Mouse (Mus musculus) liver, embryonic 14.5 days (tissue): ENCODE data around the gene Zwilch. TPM values are rescaled to one million over a fixed set of nuclear protein-coding genes. Genes with fewer than 3 reads are reported as not detected.

Experiments
- ATAC-seq: fragments of 200-750 bp; cut with Nextera tagmentation; 2 replicates; pipeline ENCODE4 v1.8.0; 2017; ENCODE audit warnings: moderate number of reproducible peaks, mild to moderate bottlenecking, moderate library complexity; ENCODE audit not compliant: insufficient read depth
- DNase-seq, 3 experiments: peaks; one replicate each; pipeline ENCODE4 v3.0.0-alpha.2; 2012 to 2013; ENCODE audit warnings: low read depth in 3 of 3, low spot score in 3 of 3
- H3K27ac ChIP-seq: fragments of 300-500 bp; sonication (generic); 2 replicates; pipeline ENCODE4 v1.5.1; 2014; ENCODE audit warnings: moderate library complexity, mild to moderate bottlenecking, control low read depth, inconsistent platforms
- H3K27me3 ChIP-seq: fragments of 300-500 bp; sonication (generic); 2 replicates; pipeline ENCODE4 v1.6.1; 2014; ENCODE audit warnings: mild to moderate bottlenecking, low read length, moderate library complexity; ENCODE audit not compliant: control insufficient read depth, insufficient read depth
- H3K36me3 ChIP-seq: fragments of 300-500 bp; sonication (generic); replicated peaks from 2 replicates; pipeline ENCODE4 v1.6.1; 2014; ENCODE audit warnings: low read depth; ENCODE audit not compliant: control insufficient read depth, insufficient read depth
- H3K4me1 ChIP-seq, 2 experiments: fragments of 200-500 bp in 1 of 2; fragments of 300-500 bp in 1 of 2; sonication (generic) in 1 of 2; replicated peaks; 2 replicates each; pipeline ENCODE4 v1.6.1; 2012 to 2014; ENCODE audit warnings: antibody characterized with exemption in 1 of 2, inconsistent platforms in 1 of 2, low read length in 1 of 2; ENCODE audit not compliant: control insufficient read depth in 2 of 2, insufficient read depth in 2 of 2
- H3K4me2 ChIP-seq: fragments of 300-500 bp; sonication (generic); 2 replicates; pipeline ENCODE4 v1.6.1; 2014; ENCODE audit warnings: low read depth, mild to moderate bottlenecking, control low read depth, moderate library complexity
- H3K4me3 ChIP-seq, 2 experiments: fragments of 200-500 bp in 1 of 2; fragments of 300-500 bp in 1 of 2; sonication (generic) in 1 of 2; 2 replicates each; pipeline ENCODE4 v1.5.1; 2012 to 2014; ENCODE audit warnings: low read depth in 2 of 2, low read length in 2 of 2, mild to moderate bottlenecking in 2 of 2, control low read depth in 1 of 2, inconsistent platforms in 1 of 2, moderate library complexity in 1 of 2; ENCODE audit not compliant: insufficient read depth in 1 of 2
- H3K9ac ChIP-seq: fragments of 300-500 bp; sonication (generic); replicated peaks from 2 replicates; pipeline ENCODE4 v1.6.1; 2014; ENCODE audit warnings: mild to moderate bottlenecking, control low read depth, moderate library complexity
- H3K9me3 ChIP-seq: fragments of 300-500 bp; sonication (generic); 2 replicates; pipeline ENCODE4 v1.6.1; 2016; ENCODE audit warnings: low read length, mixed read lengths; ENCODE audit not compliant: control insufficient read depth
- CTCF ChIP-seq: IDR thresholded peaks from 2 replicates; pipeline ENCODE4 v1.5.1; 2016; ENCODE audit warnings: antibody characterized with exemption, low read depth, control low read depth
- EP300 ChIP-seq: IDR thresholded peaks from 2 replicates; pipeline ENCODE4 v1.6.1; 2016; ENCODE audit warnings: antibody characterized with exemption, low read depth
- WGBS: fragments of 180-500 bp; shearing (Covaris S2); extraction: QIAGEN DNeasy Blood & Tissue Kit; methylation state at CpG from one replicate; pipeline ENCODE4 v1.1.7; 2014; ENCODE audit not compliant: insufficient replicate concordance; 5-methylcytosine and 5-hydroxymethylcytosine counted together
- polyA plus RNA-seq, 2 experiments: library from polyadenylated mRNA; depleted of rRNA in 1 of 2; stranded (reverse) in 1 of 2; unstranded in 1 of 2; fragments of >200 nt; fragmentation: Nextera tagmentation in 1 of 2; extraction: Ambion mirVana in 1 of 2; gene quantifications; 2 replicates each; pipeline versions ENCODE4 v1.2.1 to v1.2.3; 2012 to 2014

The Zwilch gene
- polyA plus RNA-seq, 2 experiments = 11.8 to 34.4 TPM

- H3K36me3 ChIP-seq = no peaks in the 10 kb centered on the region
- H3K27me3 ChIP-seq = no peaks in the 10 kb centered on the region
- TF ChIP-seq EP300 = no peak
- no peak for TF ChIP-seq CTCF
- ATAC-seq (no peak), DNase-seq (no peak)
- H3K4me1 ChIP-seq = no peaks in the 10 kb centered on the region; a peak in 3 of 4 replicates
- H3K9me3 ChIP-seq = no peaks in the 10 kb centered on the region
- no peak overlapping the region for H3K4me3 ChIP-seq
- WGBS = 76% methylated on average over 10 of the region's 10 CpGs
- no peak overlapping the region for H3K27ac ChIP-seq
- no peak overlapping the region for H3K9ac ChIP-seq
- H3K4me2 ChIP-seq = no peak overlapping the region
These were observed 50.3 kb downstream of the Zwilch start for GRCm38 (mm10) chr9:64122601-64123000.

DNA sequence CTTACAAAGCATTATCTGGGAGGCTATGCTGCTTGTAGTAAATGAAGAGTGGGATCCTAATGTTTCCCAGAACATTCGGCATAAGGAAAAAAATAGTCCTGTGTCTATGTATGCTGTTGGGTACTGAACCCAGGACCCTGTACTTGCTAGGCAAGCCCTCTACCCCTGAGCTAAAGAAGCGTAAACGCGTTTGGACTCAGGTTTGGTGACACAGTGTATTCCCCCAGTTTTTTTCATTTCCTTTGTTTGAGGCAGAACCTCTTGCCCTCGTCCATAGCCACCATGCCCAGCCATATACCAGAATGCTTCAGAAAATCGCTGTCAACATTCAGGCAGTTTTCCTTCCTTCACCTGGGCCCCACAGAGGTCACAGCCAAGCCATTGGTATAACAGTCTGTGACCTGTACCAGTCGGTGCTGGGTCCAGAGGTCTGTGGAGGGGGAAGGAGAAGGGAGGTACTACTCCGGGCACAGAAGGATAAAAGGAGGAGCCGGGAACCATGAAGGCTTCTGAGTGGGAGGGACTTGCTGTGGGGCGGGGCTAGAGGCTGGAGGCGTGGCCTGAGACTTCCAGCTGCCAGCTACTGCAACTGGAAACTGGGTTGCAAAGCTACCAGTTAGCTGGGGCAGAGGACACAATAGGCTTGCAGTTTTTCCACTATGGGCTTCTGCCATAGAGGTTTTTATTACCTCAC, 52.2 kb downstream of the Zwilch start:
- Histone ChIP-seq H3K9ac (no peak overlapping the region), H3K27me3 (no peaks in the 10 kb centered on the region), H3K4me3 (peak overlapping the region; percentile 3 to 32; a peak in 1 of 4 replicates), H3K27ac (no peak overlapping the region), H3K9me3 (no peaks in the 10 kb centered on the region), H3K4me1 (no peaks in the 10 kb centered on the region; a peak in 3 of 4 replicates), H3K36me3 (no peaks in the 10 kb centered on the region), H3K4me2 (peak overlapping the region; percentile 43)
- 34% methylated on average over 11 of the region's 11 CpGs for WGBS
- TF ChIP-seq CTCF = no peak
- TF ChIP-seq EP300 = no peak
- ATAC-seq (peak; percentile 31; the same call in 1 of the 2 replicates), DNase-seq (peak; percentile 27 to 42 (median 39))

GRCm38 (mm10) chr9:64119898-64120297, 53.0 kb downstream of the Zwilch start:
- peak; percentile 52 to 61 (median 59) for DNase-seq
- Histone ChIP-seq H3K4me1 (no peaks in the 10 kb centered on the region; a peak in 3 of 4 replicates), H3K27ac (no peak overlapping the region), H3K4me2 (no peak overlapping the region), H3K9me3 (no peaks in the 10 kb centered on the region), H3K36me3 (no peaks in the 10 kb centered on the region), H3K4me3 (no peak overlapping the region), H3K9ac (no peak overlapping the region), H3K27me3 (no peaks in the 10 kb centered on the region)
- 17% methylated on average over 8 of the region's 8 CpGs for WGBS
- ATAC-seq = no peak
- TF ChIP-seq EP300 (no peak), CTCF (peak; percentile 98)

- Histone ChIP-seq H3K27me3 (no peaks in the 10 kb centered on the region), H3K4me2 (no peak within 1 kb of the TSS), H3K27ac (no peak within 1 kb of the TSS), H3K9me3 (no peaks in the 10 kb centered on the region), H3K4me3 (no peak within 1 kb of the TSS), H3K36me3 (no peaks in the 10 kb centered on the region), H3K4me1 (peaks cover 0 to 3% of the 10 kb centered on the region in 2 experiments; a peak in 3 of 4 replicates), H3K9ac (no peak within 1 kb of the TSS)
- no peak for ATAC-seq
- WGBS = 59% methylated on average over 3 of the region's 3 CpGs
- DNase-seq = no peak
- TF ChIP-seq EP300 (no peak), CTCF (no peak)
These were observed 56.0 kb downstream of the Zwilch start, which contains the start of gene Lctl for GRCm38 (mm10) chr9:64116876-64117275. Gene Lctl (plus strand): TSS chr9:64117147.

- Histone ChIP-seq H3K9me3 (no peaks in the 10 kb centered on the region), H3K27ac (no peak overlapping the region), H3K4me1 (peaks cover 0 to 3% of the 10 kb centered on the region in 2 experiments; a peak in 2 of 4 replicates), H3K36me3 (no peaks in the 10 kb centered on the region), H3K9ac (no peak overlapping the region), H3K4me3 (no peak overlapping the region), H3K4me2 (no peak overlapping the region), H3K27me3 (no peaks in the 10 kb centered on the region)
- DNase-seq = no peak
- no peak for ATAC-seq
- 34% methylated on average over 6 of the region's 6 CpGs for WGBS
- TF ChIP-seq CTCF (no peak), EP300 (no peak)
These were observed 57.1 kb downstream of the Zwilch start for GRCm38 (mm10) chr9:64115756-64116155.
